Mouse (Mus musculus) midbrain, embryonic 14.5 days (tissue): Measurements from ENCODE around the gene Apc2. TPM values are rescaled to one million over a fixed set of nuclear protein-coding genes. Genes with fewer than 3 reads are reported as not detected.
A peak's percentile ranks its signal among the peaks of the same experiment; 100 is the strongest.

Source experiments
- ATAC-seq: fragments of 200-750 bp; cut with Nextera tagmentation; 2 replicates; pipeline ENCODE4 v1.8.0; 2017; ENCODE audit warnings: moderate number of reproducible peaks, moderate library complexity; ENCODE audit not compliant: low FRiP score, low TSS enrichment
- DNase-seq: peaks from one replicate; pipeline ENCODE4 v3.0.0-alpha.2; 2015
- H3K27ac ChIP-seq: fragments of 300-500 bp; sonication (generic); replicated peaks from 2 replicates; pipeline ENCODE4 v1.5.1; 2014; ENCODE audit warnings: mild to moderate bottlenecking, low read depth, low read length, moderate library complexity
- H3K27me3 ChIP-seq: fragments of 300-500 bp; sonication (generic); 2 replicates; pipeline ENCODE4 v1.6.1; 2014; ENCODE audit warnings: low read length, control low read depth, mixed read lengths; ENCODE audit not compliant: control insufficient read depth, insufficient read depth
- H3K36me3 ChIP-seq: fragments of 300-500 bp; sonication (generic); 2 replicates; pipeline ENCODE4 v1.6.1; 2014; ENCODE audit warnings: low read length, control low read depth; ENCODE audit not compliant: control insufficient read depth, insufficient read depth
- H3K4me1 ChIP-seq: fragments of 300-500 bp; sonication (generic); 2 replicates; pipeline ENCODE4 v1.6.1; 2014; ENCODE audit warnings: mild to moderate bottlenecking, antibody characterized with exemption, low read length, control low read depth; ENCODE audit not compliant: control insufficient read depth, insufficient read depth
- H3K4me2 ChIP-seq: fragments of 300-500 bp; sonication (generic); 2 replicates; pipeline ENCODE4 v1.6.1; 2014; ENCODE audit warnings: mild to moderate bottlenecking, low read length, moderate library complexity
- H3K4me3 ChIP-seq: fragments of 300-500 bp; sonication (generic); replicated peaks from 2 replicates; pipeline ENCODE4 v1.5.1; 2014; ENCODE audit warnings: low read depth, low read length
- H3K9ac ChIP-seq: fragments of 300-500 bp; sonication (generic); replicated peaks from 2 replicates; pipeline ENCODE4 v1.6.1; 2014; ENCODE audit warnings: mild to moderate bottlenecking, low read length, moderate library complexity
- H3K9me3 ChIP-seq: fragments of 300-500 bp; sonication (generic); 2 replicates; pipeline ENCODE4 v1.6.1; 2016; ENCODE audit warnings: low read length, control low read depth, mixed read lengths; ENCODE audit not compliant: control insufficient read depth
- WGBS: fragments of 180-500 bp; shearing (Covaris S2); extraction: QIAGEN DNeasy Blood & Tissue Kit; methylation state at CpG from one replicate; pipeline ENCODE4 v1.1.7; 2014; 5-methylcytosine and 5-hydroxymethylcytosine counted together
- polyA plus RNA-seq: library from polyadenylated mRNA; unstranded; fragments of >200 nt; fragmentation: Nextera tagmentation; extraction: Ambion mirVana; gene quantifications from 2 replicates; pipeline ENCODE4 v1.2.1, GENCODE M21; 2014

The Apc2 gene
- polyA plus RNA-seq, 1 experiment from 2014 or later: 259 TPM

DNA sequence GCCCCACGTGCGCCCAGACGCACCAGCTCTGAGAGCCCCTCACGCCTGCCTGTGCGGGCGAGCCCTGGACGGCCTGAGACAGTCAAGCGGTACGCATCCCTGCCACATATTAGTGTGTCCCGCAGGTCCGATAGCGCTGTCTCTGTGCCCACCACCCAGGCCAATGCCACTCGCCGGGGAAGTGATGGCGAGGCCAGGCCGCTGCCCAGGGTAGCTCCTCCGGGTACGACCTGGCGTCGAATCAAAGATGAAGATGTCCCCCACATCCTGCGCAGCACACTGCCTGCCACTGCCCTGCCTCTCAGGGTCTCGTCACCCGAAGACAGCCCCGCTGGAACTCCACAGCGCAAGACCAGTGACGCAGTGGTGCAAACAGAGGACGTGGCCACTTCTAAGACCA, 19.5 kb downstream of the Apc2 start:
- DNase-seq: no peak
- H3K4me3 ChIP-seq: no peak overlapping the region
- H3K27ac ChIP-seq: no peak overlapping the region
- H3K4me2 ChIP-seq: no peak overlapping the region
- peaks cover 87% of the 10 kb centered on the region for H3K36me3 ChIP-seq
- no peaks in the 10 kb centered on the region for H3K27me3 ChIP-seq
- peaks cover 8% of the 10 kb centered on the region for H3K4me1 ChIP-seq
- no peaks in the 10 kb centered on the region for H3K9me3 ChIP-seq
- H3K9ac ChIP-seq: no peak overlapping the region
- 57% methylated on average over 27 of the region's 27 CpGs for WGBS
- no peak for ATAC-seq

DNA sequence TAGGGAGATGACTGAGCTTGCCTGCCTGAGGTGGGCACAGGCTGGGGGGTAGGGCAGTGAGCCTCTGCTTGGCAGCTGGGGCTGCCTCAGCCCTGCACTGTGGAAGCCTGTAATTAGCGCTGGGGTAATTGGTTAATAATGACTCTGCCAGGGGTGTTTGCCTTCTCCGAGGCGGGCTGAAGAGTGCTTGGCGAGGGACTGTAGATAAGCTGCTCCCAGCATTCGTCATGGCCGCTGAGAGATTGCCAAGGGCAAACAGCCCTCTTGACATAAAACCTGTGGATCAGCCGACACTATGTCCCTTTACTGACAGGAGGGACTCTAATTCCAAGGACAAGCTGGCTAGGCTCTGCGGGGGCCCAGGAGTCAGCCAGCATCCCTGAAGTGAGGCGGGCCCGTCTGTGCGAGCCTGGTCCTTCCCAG, 20.6 kb downstream of the Apc2 start:
- no peak overlapping the region for H3K4me2 ChIP-seq
- H3K4me3 ChIP-seq: no peak overlapping the region
- 37% methylated on average over 11 of the region's 11 CpGs for WGBS
- no peaks in the 10 kb centered on the region for H3K27me3 ChIP-seq
- peaks cover 8% of the 10 kb centered on the region for H3K4me1 ChIP-seq
- ATAC-seq (no peak), DNase-seq (no peak)
- H3K36me3 ChIP-seq: peaks cover 77% of the 10 kb centered on the region
- no peak overlapping the region for H3K27ac ChIP-seq
- no peak overlapping the region for H3K9ac ChIP-seq
- no peaks in the 10 kb centered on the region for H3K9me3 ChIP-seq

DNA sequence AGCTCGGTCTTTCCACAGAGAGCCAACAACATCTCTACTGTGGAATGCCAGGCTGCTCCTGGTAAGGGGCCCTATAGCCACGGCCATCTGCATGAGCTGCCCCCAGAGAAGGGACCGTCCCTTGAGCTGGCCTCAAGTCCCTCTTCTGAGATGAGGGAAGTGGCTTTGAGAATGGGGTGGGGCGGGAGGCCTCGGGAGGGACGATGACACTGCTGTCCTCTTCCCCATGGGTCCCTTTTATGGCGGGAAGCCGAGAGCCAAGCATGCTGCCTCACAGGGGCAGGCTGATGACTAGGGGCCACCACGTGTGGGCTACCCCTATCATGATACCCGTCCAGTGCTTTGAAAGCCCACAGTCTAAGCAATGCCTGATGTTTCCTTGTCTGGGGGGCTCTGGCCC, 21.2 kb downstream of the Apc2 start:
- H3K4me1 ChIP-seq: peaks cover 8% of the 10 kb centered on the region
- H3K4me3 ChIP-seq: no peak overlapping the region
- no peaks in the 10 kb centered on the region for H3K27me3 ChIP-seq
- DNase-seq (no peak), ATAC-seq (no peak)
- H3K9me3 ChIP-seq: no peaks in the 10 kb centered on the region
- WGBS: 43% methylated on average over 10 of the region's 10 CpGs
- H3K4me2 ChIP-seq: no peak overlapping the region
- no peak overlapping the region for H3K27ac ChIP-seq
- H3K9ac ChIP-seq: no peak overlapping the region
- peaks cover 70% of the 10 kb centered on the region for H3K36me3 ChIP-seq

DNA sequence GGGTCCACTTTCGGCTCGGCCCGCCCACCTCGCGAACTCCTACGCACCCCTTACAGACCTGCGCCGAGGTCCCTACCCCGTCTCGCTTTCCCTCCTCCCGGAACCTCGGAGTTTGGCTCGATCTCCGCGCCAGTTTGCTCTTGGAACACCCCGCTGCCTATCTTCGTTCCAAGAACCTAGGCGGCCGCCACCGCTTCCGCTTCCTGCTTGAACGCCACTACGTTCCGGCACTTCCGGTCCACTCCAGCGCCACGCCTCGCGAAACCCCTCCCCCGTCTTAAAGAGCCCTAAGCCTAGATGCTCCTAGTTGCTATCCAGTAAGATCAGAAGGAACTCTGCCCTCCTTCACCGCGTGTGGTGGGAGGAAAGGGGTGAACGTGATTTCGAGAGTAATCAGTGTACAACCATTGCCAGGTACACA, 24.6 kb downstream of the Apc2 start, which contains the start of gene 2310011J03Rik:
2310011J03Rik (minus strand) TSS at position 198 of the 421 bp plus-strand sequence.
- H3K4me2 ChIP-seq: peak within 1 kb of the TSS; percentile 97
- ATAC-seq (peak; percentile 46; the same call in 1 of the 2 replicates), DNase-seq (peak; percentile 96)
- H3K27ac ChIP-seq: peak within 1 kb of the TSS; percentile 70
- no peaks in the 10 kb centered on the region for H3K27me3 ChIP-seq
- peaks cover 37% of the 10 kb centered on the region for H3K36me3 ChIP-seq
- H3K4me1 ChIP-seq: peaks cover 18% of the 10 kb centered on the region
- under 1% methylated on average over 34 of the region's 34 CpGs for WGBS
- no peaks in the 10 kb centered on the region for H3K9me3 ChIP-seq
- peak within 1 kb of the TSS; percentile 69 for H3K4me3 ChIP-seq
- peak within 1 kb of the TSS; percentile 58 for H3K9ac ChIP-seq

DNA sequence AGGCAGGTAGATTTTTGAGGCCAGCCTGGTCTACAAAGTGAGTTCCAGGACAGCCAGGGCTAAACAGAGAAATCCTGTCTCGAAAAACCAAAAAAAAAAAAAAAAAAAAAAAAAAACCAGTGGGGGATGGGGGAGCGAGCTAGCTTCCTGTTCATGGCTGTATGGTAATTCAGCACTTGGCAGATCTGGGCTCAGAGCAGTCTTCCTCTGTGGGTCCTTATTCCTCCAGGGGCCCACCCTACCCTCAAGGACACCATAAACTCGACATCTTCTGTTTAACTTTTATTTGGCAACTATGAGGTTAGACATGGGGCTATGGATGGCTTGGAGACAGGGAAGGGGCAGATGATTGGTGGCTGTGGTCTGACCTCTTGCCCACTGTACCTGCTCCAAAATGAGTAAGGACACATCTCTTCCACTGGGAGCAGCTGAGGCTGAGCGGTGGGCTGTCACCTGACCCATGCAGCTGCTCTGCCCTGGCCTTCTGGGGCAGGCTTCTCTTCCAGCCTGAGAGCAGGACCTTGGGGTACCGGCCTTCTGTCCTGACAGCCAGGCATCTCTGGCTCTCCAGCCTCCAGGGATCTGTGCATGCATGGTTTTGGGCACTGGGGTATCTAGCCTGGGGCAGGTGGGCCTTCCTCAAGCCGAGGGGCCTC, 25.4 kb downstream of the Apc2 start:
- Histone ChIP-seq H3K4me1 (peaks cover 18% of the 10 kb centered on the region), H3K27me3 (no peaks in the 10 kb centered on the region), H3K27ac (no peak overlapping the region), H3K9ac (no peak overlapping the region), H3K9me3 (no peaks in the 10 kb centered on the region), H3K4me3 (no peak overlapping the region), H3K36me3 (peaks cover 29% of the 10 kb centered on the region), H3K4me2 (no peak overlapping the region)
- ATAC-seq: no peak
- no peak for DNase-seq
- WGBS: 81% methylated on average over 6 of the region's 6 CpGs

DNA sequence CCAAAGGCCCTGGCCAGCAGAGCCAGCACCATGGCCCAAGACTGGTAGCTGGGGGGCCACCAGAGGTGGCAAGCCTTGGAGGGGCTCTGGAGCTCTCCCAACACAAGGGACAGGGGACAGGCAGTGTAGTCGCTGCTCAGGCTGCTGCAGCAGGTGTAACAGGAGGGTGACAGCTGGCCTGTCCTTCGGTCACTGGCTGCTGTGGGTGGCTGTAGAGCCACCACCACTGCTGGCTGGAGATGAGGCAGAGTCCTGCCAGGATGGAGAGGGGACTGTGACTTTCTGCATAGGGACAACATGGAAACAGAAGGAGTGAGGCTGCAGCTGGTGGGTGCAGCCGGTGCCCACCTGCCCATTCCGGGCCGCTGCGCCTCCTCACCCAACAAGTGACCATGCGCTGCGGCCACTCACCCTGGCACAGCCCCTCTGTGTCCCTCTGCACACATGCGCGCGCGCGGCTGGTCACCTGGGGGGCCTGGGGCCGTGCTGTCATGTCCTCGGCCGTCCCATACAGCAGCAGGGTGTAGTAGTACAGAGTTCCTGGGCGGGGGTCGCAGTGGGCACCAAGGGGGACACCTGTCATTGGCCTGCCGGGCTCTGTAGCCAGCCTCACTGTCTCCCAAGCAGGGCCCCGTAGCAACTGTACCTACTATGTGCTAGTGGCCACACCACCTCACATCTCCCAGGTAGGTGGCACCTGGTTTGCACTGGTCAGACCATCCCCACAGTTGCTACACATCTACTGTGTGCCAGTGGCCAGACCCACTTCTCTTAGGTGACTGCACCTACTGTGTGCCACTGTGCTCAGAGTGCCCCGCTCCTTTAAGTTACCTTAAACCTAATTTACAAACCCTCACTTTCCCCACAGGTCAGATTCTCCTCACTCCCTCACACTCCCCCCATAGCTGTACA, 26.1 kb downstream of the Apc2 start:
- Histone ChIP-seq H3K4me3 (no peak overlapping the region), H3K36me3 (peaks cover 21% of the 10 kb centered on the region), H3K9me3 (no peaks in the 10 kb centered on the region), H3K9ac (no peak overlapping the region), H3K27me3 (no peaks in the 10 kb centered on the region), H3K4me2 (no peak overlapping the region), H3K4me1 (peaks cover 18% of the 10 kb centered on the region), H3K27ac (no peak overlapping the region)
- DNase-seq: no peak
- no peak for ATAC-seq
- 94% methylated on average over 21 of the region's 21 CpGs for WGBS

DNA sequence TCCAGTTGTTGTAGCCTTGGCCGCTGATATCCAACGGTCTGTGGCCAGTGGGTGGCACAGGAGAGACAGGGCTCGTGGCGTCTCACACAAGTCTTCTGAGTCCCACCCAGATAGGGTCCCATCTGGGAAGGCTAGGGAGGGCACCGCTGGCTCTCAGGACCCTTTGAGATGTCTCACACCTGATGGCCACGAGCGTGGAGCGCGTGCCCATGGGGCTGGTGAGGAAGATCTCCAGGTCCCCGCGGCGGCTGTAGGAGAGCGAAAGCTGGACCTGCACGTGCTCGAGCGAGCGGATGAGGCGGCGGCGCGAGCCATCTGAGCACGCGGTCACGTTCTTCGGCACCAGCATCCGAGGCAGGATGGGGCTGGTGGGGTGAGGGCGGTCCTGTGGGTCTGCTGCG, 27.0 kb downstream of the Apc2 start:
- ATAC-seq: no peak
- H3K4me2 ChIP-seq: peak overlapping the region; percentile 81
- 4% methylated on average over 28 of the region's 28 CpGs for WGBS
- no peak overlapping the region for H3K27ac ChIP-seq
- no peaks in the 10 kb centered on the region for H3K27me3 ChIP-seq
- H3K4me3 ChIP-seq: peak overlapping the region; percentile 38
- H3K9me3 ChIP-seq: no peaks in the 10 kb centered on the region
- H3K9ac ChIP-seq: peak overlapping the region; percentile 54
- no peak for DNase-seq
- H3K36me3 ChIP-seq: peaks cover 12% of the 10 kb centered on the region
- H3K4me1 ChIP-seq: peaks cover 18% of the 10 kb centered on the region

DNA sequence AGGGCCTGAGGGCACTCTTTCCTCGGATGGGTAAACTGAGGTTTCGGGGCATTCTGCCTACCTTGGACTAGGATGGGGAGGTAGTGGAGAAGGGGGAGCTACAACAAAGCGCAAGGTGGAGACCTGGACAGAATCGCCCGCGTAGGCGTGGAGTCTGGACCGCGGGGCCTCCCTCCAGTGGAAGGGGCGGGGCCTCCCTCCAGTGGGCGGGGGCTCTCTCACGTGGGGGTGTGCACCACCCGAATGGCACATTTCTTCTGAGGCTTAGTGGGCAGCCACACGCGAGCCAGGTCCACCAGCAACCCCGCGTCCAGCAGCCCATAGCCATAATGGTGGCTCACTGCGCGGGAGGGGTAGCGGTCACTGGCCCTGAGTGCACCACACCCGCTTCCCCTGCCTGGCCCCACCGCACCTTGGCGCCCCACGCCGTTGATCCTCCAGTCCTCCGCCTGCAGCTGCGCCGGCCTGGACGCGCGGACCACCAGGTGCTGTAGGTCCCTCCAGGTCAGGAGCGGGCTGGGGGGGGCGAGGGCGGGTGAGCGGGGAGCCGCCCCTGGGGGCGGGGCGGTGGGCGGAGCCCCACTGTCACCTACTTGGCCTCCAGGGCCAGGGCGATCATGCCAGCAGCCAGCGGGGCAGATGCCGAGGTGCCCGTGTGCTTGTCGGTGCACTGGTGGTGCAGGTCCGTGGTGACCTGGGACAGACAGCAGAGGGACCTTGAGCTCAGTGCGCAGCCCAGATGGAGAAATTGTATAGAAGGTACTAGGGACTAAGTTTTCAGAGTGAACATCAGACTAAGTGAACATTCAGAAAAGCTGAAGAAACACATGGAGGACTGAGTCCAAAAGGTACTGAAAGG, 27.7 kb downstream of the Apc2 start:
- Histone ChIP-seq H3K4me1 (peaks cover 18% of the 10 kb centered on the region), H3K4me3 (peak overlapping the region; percentile 38), H3K4me2 (peak overlapping the region; percentile 81), H3K9ac (peak overlapping the region; percentile 54), H3K27me3 (no peaks in the 10 kb centered on the region), H3K27ac (no peak overlapping the region), H3K9me3 (no peaks in the 10 kb centered on the region), H3K36me3 (peaks cover 5% of the 10 kb centered on the region; the same call in 1 of the 2 replicates)
- WGBS: 2% methylated on average over 46 of the region's 46 CpGs
- no peak for DNase-seq
- peak; percentile 32; the same call in 1 of the 2 replicates for ATAC-seq
